Mouse (Mus musculus): Measurements from ENCODE around the gene Atp8b4. TPM values are rescaled to one million over a fixed set of nuclear protein-coding genes. Genes with fewer than 3 reads are reported as not detected.

The Atp8b4 gene
- total RNA-seq (2023; ENCODE audit: inconsistent age), result 0.33 to 0.60 TPM (median 0.48 TPM) in 4 replicates

DNA sequence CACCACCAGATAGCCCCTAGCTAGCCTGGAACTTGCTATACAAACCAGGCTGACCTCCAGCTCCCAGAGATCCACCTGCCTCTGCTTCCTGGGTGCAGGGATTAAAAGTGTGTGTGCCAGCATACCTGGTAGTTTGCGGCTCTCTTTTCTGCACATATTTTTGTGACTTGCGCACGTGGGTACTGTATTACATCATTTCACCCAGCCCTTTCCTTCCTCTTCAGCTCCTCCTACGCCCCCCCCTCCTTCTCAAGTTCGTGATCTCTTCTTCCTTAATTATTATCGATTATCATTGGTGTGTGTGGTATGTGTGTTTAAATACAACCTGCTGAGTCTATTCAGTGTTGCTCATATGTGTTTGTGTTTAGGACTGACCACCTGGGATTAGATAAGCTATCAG lies at the start of gene Atp8b4:
TSS of gene Atp8b4 (minus strand) at position 154 of the 400 bp plus-strand sequence.

Other genes with a start within 250 kb of the Atp8b4 start
- not detected in 4 replicates for gene Slc27a2, start 51.7 kb upstream of the Atp8b4 start, total RNA-seq (2023; ENCODE audit: inconsistent age)
- gene Hdc, start 118.6 kb upstream of the Atp8b4 start, total RNA-seq (2023; ENCODE audit: inconsistent age), result 0.32 to 0.72 TPM (median 0.55 TPM) in 4 replicates
- 38.9 to 43.1 TPM (median 41.6 TPM) in 4 replicates for gene Gabpb1, start 175.7 kb upstream of the Atp8b4 start, total RNA-seq (2023; ENCODE audit: inconsistent age)
- gene Usp8, start 206.7 kb upstream of the Atp8b4 start, total RNA-seq (2023; ENCODE audit: inconsistent age), result 50.9 to 53.5 TPM (median 52.1 TPM) in 4 replicates